Mouse (Mus musculus): ENCODE results near the gene Tnfrsf18. TPM values are rescaled to one million over a fixed set of nuclear protein-coding genes. Genes with fewer than 3 reads are reported as not detected.
A peak's percentile ranks its signal among the peaks of the same experiment; 100 is the strongest.

The Tnfrsf18 gene
- polyA plus RNA-seq, 1 experiment from 2014 or later = 1.7 TPM

DNA sequence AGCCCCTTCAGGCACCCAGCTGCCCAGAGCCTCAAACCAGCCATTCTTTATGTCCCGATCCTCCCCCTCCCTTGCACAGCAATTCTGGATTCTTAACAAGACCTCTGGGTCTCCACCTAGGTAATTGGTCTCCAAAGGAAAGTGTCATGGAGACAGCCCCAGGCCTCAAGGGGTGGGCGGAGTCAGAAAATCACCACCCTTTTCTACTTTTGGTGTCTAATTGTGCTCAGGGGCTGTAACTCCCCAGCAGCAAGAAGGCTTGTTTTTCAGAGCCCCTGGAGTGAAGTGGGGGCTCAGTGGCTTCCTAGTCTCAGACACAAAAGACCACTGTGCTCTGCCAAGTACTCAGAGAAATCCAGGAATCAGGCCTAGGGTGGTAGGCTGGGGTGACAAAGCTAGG, 44.8 kb downstream of the Tnfrsf18 start:
- no peak overlapping the region for H3K27ac ChIP-seq (ENCODE audit: low read depth, low read length)
- peaks cover 10% of the 10 kb centered on the region; the same call in 1 of the 2 replicates for H3K4me1 ChIP-seq (ENCODE audit: control insufficient read depth, insufficient read depth, low read length)
- no peak overlapping the region for H3K9ac ChIP-seq (ENCODE audit: low read depth, low read length)
- H3K4me2 ChIP-seq = no peak overlapping the region
- no peaks in the 10 kb centered on the region for H3K9me3 ChIP-seq (replicated peaks; ENCODE audit: control insufficient read depth, low read length)
- ATAC-seq (replicated peaks; ENCODE audit: insufficient number of reproducible peaks, low FRiP score, low TSS enrichment) = no peak
- WGBS (ENCODE audit: insufficient replicate concordance) = 68% methylated on average over 2 of the region's 2 CpGs
- no peaks in the 10 kb centered on the region for H3K27me3 ChIP-seq (ENCODE audit: control insufficient read depth, insufficient read depth, low read length)
- H3K4me3 ChIP-seq (ENCODE audit: low read depth, low read length) = no peak overlapping the region
- H3K36me3 ChIP-seq (ENCODE audit: control insufficient read depth, insufficient read depth, low read length) = no peaks in the 10 kb centered on the region

DNA sequence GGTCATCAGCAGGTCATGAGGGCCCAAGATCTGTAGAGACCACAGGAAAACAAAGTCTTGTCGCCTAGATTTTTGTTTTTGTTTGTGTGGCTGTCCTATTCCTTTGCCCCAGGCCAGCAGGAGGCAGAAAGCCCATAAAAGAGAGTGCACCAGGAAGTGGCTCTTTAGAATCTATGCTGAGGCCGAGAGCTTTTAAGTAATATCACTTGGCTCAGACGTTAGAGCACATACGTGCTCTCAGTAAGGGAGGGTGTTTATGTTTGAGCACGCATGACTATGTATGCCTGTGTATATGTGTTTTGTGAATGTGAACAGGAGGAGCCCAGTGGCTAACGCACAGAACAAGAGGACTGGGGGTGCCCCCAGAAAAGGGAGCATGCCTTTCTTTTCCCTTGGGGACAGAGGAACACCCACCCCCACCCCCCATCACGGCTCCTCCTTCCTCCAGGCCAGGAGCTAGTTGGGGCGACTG, 51.0 kb downstream of the Tnfrsf18 start:
- Histone ChIP-seq H3K4me1 (ENCODE audit: control insufficient read depth, insufficient read depth, low read length) (peaks cover 17% of the 10 kb centered on the region), H3K27me3 (ENCODE audit: control insufficient read depth, insufficient read depth, low read length) (peaks cover 7% of the 10 kb centered on the region), H3K27ac (ENCODE audit: low read depth, low read length) (peak overlapping the region; percentile 32; the same call in 1 of the 2 replicates), H3K4me3 (ENCODE audit: low read depth, low read length) (peak overlapping the region; percentile 52), H3K9me3 (replicated peaks; ENCODE audit: control insufficient read depth, low read length) (no peaks in the 10 kb centered on the region), H3K36me3 (ENCODE audit: control insufficient read depth, insufficient read depth, low read length) (no peaks in the 10 kb centered on the region), H3K9ac (ENCODE audit: low read depth, low read length) (peak overlapping the region; percentile 67; the same call in 1 of the 2 replicates), H3K4me2 (peak overlapping the region; percentile 92)
- ATAC-seq (replicated peaks; ENCODE audit: insufficient number of reproducible peaks, low FRiP score, low TSS enrichment) = peak; percentile 19; the same call in 1 of the 2 replicates
- 9% methylated on average over 8 of the region's 8 CpGs for WGBS (ENCODE audit: insufficient replicate concordance)

DNA sequence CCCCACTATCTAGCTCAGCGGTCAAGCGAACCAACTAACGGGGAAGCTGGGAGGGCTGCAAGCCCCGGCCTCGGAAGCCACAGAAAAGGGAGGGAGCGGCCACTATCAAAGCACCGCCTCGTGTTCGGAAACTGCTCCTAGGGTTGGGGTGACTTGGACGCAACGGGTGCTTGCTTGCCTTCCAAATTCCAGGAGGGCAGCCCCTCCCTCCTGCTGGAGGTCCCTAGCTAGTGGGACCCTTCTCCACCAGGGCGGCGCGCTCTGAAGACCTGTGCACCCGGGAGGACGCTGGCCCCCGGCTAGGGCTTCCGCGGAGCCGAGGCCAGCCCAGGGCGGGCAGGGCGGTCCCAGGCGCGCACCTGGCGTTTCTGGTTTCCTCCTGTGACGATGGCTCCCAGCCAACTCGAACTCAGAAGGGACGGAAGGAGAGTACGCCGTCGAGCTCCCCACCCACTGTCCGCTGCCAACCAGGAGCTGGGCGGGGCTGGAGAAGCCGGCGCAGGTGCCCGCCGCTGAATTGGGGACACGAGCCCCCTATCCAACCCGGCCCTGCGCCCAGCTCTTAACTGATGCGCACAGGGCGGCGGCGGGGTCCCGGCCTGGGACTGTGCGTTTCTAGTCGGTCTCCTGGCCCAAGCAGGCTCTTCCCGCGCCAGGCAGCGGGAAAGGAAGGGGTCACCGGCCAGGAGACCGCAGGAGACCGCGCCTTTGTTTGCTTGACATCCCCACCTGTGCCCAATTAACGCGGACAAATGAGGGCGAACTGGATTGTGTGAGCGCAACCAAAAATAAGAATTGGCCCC, 51.7 kb downstream of the Tnfrsf18 start:
- WGBS (ENCODE audit: insufficient replicate concordance) = under 1% methylated on average over 57 of the region's 58 CpGs
- peak; percentile 51; the same call in 1 of the 2 replicates for ATAC-seq (replicated peaks; ENCODE audit: insufficient number of reproducible peaks, low FRiP score, low TSS enrichment)
- H3K4me2 ChIP-seq = peak overlapping the region; percentile 92

More for the DNA sequence above, 51.7 kb downstream of the Tnfrsf18 start:
- Histone ChIP-seq H3K9ac (ENCODE audit: low read depth, low read length) (peak overlapping the region; percentile 67), H3K36me3 (ENCODE audit: control insufficient read depth, insufficient read depth, low read length) (no peaks in the 10 kb centered on the region), H3K27me3 (ENCODE audit: control insufficient read depth, insufficient read depth, low read length) (peaks cover 7% of the 10 kb centered on the region), H3K27ac (ENCODE audit: low read depth, low read length) (no peak overlapping the region), H3K4me3 (ENCODE audit: low read depth, low read length) (peak overlapping the region; percentile 52), H3K4me1 (ENCODE audit: control insufficient read depth, insufficient read depth, low read length) (peaks cover 17% of the 10 kb centered on the region), H3K9me3 (replicated peaks; ENCODE audit: control insufficient read depth, low read length) (no peaks in the 10 kb centered on the region)

MicroRNA genes within 50 kb of the gene (microRNA counts, 519-probe panel; counts per million panel counts)
- microRNA mmu-miR-200a (32.2 counts per million), microRNA mmu-miR-200b (3,619 counts per million, percentile 20 among the panel's probes with 10 or more counts), microRNA mmu-miR-429 (4,210 counts per million, percentile 32 among the panel's probes with 10 or more counts)

Small RNA genes within 50 kb of the gene (microRNA-seq; reads per million reads assigned to microRNA genes)
- gene Mir200a (ENCODE audit: borderline number of aligned reads) (50.2 reads per million, percentile 58 among the genes with 10 or more reads in this experiment), gene Mir200b (ENCODE audit: borderline number of aligned reads) (267 reads per million, percentile 74 among the genes with 10 or more reads in this experiment), gene Mir429 (ENCODE audit: borderline number of aligned reads) (835 reads per million, percentile 83 among the genes with 10 or more reads in this experiment)

Other genes with a start within 250 kb of the Tnfrsf18 start
- gene Tmem88b, start 240.3 kb upstream of the Tnfrsf18 start, polyA plus RNA-seq (2014; fragmentation: Nextera tagmentation; extraction: Ambion mirVana) = 3.0 and 3.2 TPM in 2 replicates
- not detected in 2 replicates for gene Ankrd65, start 235.7 kb upstream of the Tnfrsf18 start, polyA plus RNA-seq (2014; fragmentation: Nextera tagmentation; extraction: Ambion mirVana)
- 152 and 166 TPM in 2 replicates for gene Mrpl20, start 223.3 kb upstream of the Tnfrsf18 start, polyA plus RNA-seq (2014; fragmentation: Nextera tagmentation; extraction: Ambion mirVana)
- 126 and 129 TPM in 2 replicates for gene Ccnl2, start 213.7 kb upstream of the Tnfrsf18 start, polyA plus RNA-seq (2014; fragmentation: Nextera tagmentation; extraction: Ambion mirVana)
- gene Aurkaip1, start 194.9 kb upstream of the Tnfrsf18 start, polyA plus RNA-seq (2014; fragmentation: Nextera tagmentation; extraction: Ambion mirVana) = 121 and 122 TPM in 2 replicates
- 34.5 and 37.2 TPM in 2 replicates for gene Mxra8, start 186.5 kb upstream of the Tnfrsf18 start, polyA plus RNA-seq (2014; fragmentation: Nextera tagmentation; extraction: Ambion mirVana)
- 5.8 and 6.8 TPM in 2 replicates for gene Dvl1, start 178.8 kb upstream of the Tnfrsf18 start, polyA plus RNA-seq (2014; fragmentation: Nextera tagmentation; extraction: Ambion mirVana)
- 0.11 and 0.18 TPM in 2 replicates for gene Tas1r3, start 162.8 kb upstream of the Tnfrsf18 start, polyA plus RNA-seq (2014; fragmentation: Nextera tagmentation; extraction: Ambion mirVana)
- 12.2 and 12.8 TPM in 2 replicates for gene Cptp, start 156.7 kb upstream of the Tnfrsf18 start, polyA plus RNA-seq (2014; fragmentation: Nextera tagmentation; extraction: Ambion mirVana)
- 40.7 and 45.6 TPM in 2 replicates for gene Ints11, start 156.6 kb upstream of the Tnfrsf18 start, polyA plus RNA-seq (2014; fragmentation: Nextera tagmentation; extraction: Ambion mirVana)
- 30.6 and 32.9 TPM in 2 replicates for gene Pusl1, start 134.4 kb upstream of the Tnfrsf18 start, polyA plus RNA-seq (2014; fragmentation: Nextera tagmentation; extraction: Ambion mirVana)
- gene Acap3, start 134.3 kb upstream of the Tnfrsf18 start, polyA plus RNA-seq (2014; fragmentation: Nextera tagmentation; extraction: Ambion mirVana) = 9.2 and 10.2 TPM in 2 replicates
- gene Ube2j2, start 82.3 kb upstream of the Tnfrsf18 start, polyA plus RNA-seq (2014; fragmentation: Nextera tagmentation; extraction: Ambion mirVana) = 89.5 and 91.6 TPM in 2 replicates
- 24.6 and 26.9 TPM in 2 replicates for gene C1qtnf12, start 63.8 kb upstream of the Tnfrsf18 start, polyA plus RNA-seq (2014; fragmentation: Nextera tagmentation; extraction: Ambion mirVana)
- gene B3galt6, start 33.5 kb upstream of the Tnfrsf18 start, polyA plus RNA-seq (2014; fragmentation: Nextera tagmentation; extraction: Ambion mirVana) = 10.1 and 11.6 TPM in 2 replicates
- 138 and 147 TPM in 2 replicates for gene Sdf4, start 33.3 kb upstream of the Tnfrsf18 start, polyA plus RNA-seq (2014; fragmentation: Nextera tagmentation; extraction: Ambion mirVana)
- 0.21 and 0.37 TPM in 2 replicates for gene Tnfrsf4, start 12.3 kb upstream of the Tnfrsf18 start, polyA plus RNA-seq (2014; fragmentation: Nextera tagmentation; extraction: Ambion mirVana)
- 0.36 TPM in 1 of 2 replicates, not detected in the other for gene Ttll10, start 33.2 kb downstream of the Tnfrsf18 start, polyA plus RNA-seq (2014; fragmentation: Nextera tagmentation; extraction: Ambion mirVana)
- gene 9430015G10Rik, start 83.8 kb downstream of the Tnfrsf18 start, polyA plus RNA-seq (2014; fragmentation: Nextera tagmentation; extraction: Ambion mirVana) = 23.6 and 26.5 TPM in 2 replicates
- 0.10 TPM in 1 of 2 replicates, not detected in the other for gene Rnf223, start 104.3 kb downstream of the Tnfrsf18 start, polyA plus RNA-seq (2014; fragmentation: Nextera tagmentation; extraction: Ambion mirVana)
- gene Agrn, start 171.3 kb downstream of the Tnfrsf18 start, polyA plus RNA-seq (2014; fragmentation: Nextera tagmentation; extraction: Ambion mirVana) = 36.7 and 44.8 TPM in 2 replicates
- 0.29 and 0.41 TPM in 2 replicates for gene Isg15, start 174.7 kb downstream of the Tnfrsf18 start, polyA plus RNA-seq (2014; fragmentation: Nextera tagmentation; extraction: Ambion mirVana)
- 0.70 and 1.0 TPM in 2 replicates for gene AW011738, start 177.1 kb downstream of the Tnfrsf18 start, polyA plus RNA-seq (2014; fragmentation: Nextera tagmentation; extraction: Ambion mirVana)
- gene Perm1, start 189.7 kb downstream of the Tnfrsf18 start, polyA plus RNA-seq (2014; fragmentation: Nextera tagmentation; extraction: Ambion mirVana) = 0.58 and 0.72 TPM in 2 replicates
- 8.7 and 12.2 TPM in 2 replicates for gene Plekhn1, start 208.7 kb downstream of the Tnfrsf18 start, polyA plus RNA-seq (2014; fragmentation: Nextera tagmentation; extraction: Ambion mirVana)
- gene Noc2l, start 209.8 kb downstream of the Tnfrsf18 start, polyA plus RNA-seq (2014; fragmentation: Nextera tagmentation; extraction: Ambion mirVana) = 47.8 and 50.4 TPM in 2 replicates
- gene Samd11, start 229.5 kb downstream of the Tnfrsf18 start, polyA plus RNA-seq (2014; fragmentation: Nextera tagmentation; extraction: Ambion mirVana) = 4.3 TPM in 2 replicates

Data from heart, embryonic 11.5 days (tissue).